ENCODE assay signal across 8 mouse cellular contexts in the genomic region with DNA sequence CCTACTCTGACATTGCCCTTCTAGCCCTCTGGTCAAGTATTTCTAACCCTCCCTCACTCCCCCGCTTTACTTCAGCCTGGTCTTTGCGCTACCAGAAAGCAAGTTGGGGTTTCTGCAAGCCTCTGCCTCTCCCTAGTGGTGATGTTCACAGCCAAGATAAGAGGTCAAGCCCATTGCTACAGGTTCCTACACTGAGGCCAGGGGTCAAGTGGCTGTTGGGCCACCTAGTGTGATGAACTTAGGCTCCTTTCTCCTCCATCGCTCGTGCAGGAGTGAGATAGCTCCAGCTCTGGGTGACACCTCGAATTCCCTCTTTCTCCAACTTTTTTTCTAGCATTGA. TPM values are rescaled to one million over a fixed set of nuclear protein-coding genes. Genes with fewer than 3 reads are reported as not detected.
DNase-seq lines count a peak whose midpoint lies in the region; ATAC-seq and TF ChIP-seq lines count a peak whose summit lies in the region.

No protein-coding gene starts in this region.

- ATAC-seq in embryonic facial prominence, embryonic 12.5 days (ENCODE audit: insufficient number of reproducible peaks, insufficient read depth, low FRiP score, low TSS enrichment): no peak
- no peak; the same call in 1 of the 2 replicates for ATAC-seq in hindbrain, postnatal 0 days
- ATAC-seq in midbrain, postnatal 0 days (ENCODE audit: low FRiP score): peak; percentile 28; the same call in 1 of the 2 replicates
- ATAC-seq in erythroid progenitor cell, adult 5-6 weeks (replicated peaks; ENCODE audit: low FRiP score, poor library complexity, severe bottlenecking): no peak

- TF ChIP-seq CTCF in hindbrain, postnatal 0 days (IDR thresholded peaks at IDR 0.05; ENCODE audit: low read depth): peak; percentile 66
- peak; percentile 69 for TF ChIP-seq CTCF in midbrain, postnatal 0 days (IDR thresholded peaks at IDR 0.05)

- WGBS in embryonic facial prominence, embryonic 12.5 days: 6% methylated on average over 5 of the region's 5 CpGs
- WGBS in hindbrain, postnatal 0 days: 3% methylated on average over 5 of the region's 5 CpGs
- WGBS in midbrain, postnatal 0 days: 4% methylated on average over 5 of the region's 5 CpGs

- H3K9ac ChIP-seq in embryonic facial prominence, embryonic 12.5 days: no peak overlapping the region
- peak overlapping the region; percentile 68; the same call in 1 of the 2 replicates for H3K9ac ChIP-seq in hindbrain, postnatal 0 days (replicated peaks; ENCODE audit: low read length)
- no peak overlapping the region for H3K9ac ChIP-seq in midbrain, postnatal 0 days (replicated peaks; ENCODE audit: low read length, poor library complexity, severe bottlenecking)

- peak overlapping the region; percentile 83 for H3K4me2 ChIP-seq in embryonic facial prominence, embryonic 12.5 days (replicated peaks)
- peak overlapping the region; percentile 86 for H3K4me2 ChIP-seq in hindbrain, postnatal 0 days (ENCODE audit: low read depth, low read length)
- H3K4me2 ChIP-seq in midbrain, postnatal 0 days (ENCODE audit: low read depth, low read length, poor library complexity, severe bottlenecking): peak overlapping the region; percentile 82

- no peaks in the 10 kb centered on the region for H3K36me3 ChIP-seq in embryonic facial prominence, embryonic 12.5 days
- H3K36me3 ChIP-seq in hindbrain, postnatal 0 days (ENCODE audit: insufficient read depth, low read length): no peaks in the 10 kb centered on the region
- no peaks in the 10 kb centered on the region for H3K36me3 ChIP-seq in midbrain, postnatal 0 days (ENCODE audit: insufficient read depth, low read length)

- peaks cover 80% of the 10 kb centered on the region for H3K27me3 ChIP-seq in embryonic facial prominence, embryonic 12.5 days
- H3K27me3 ChIP-seq in hindbrain, postnatal 0 days (ENCODE audit: insufficient read depth, low read length): peaks cover 16% of the 10 kb centered on the region
- H3K27me3 ChIP-seq in midbrain, postnatal 0 days (ENCODE audit: insufficient read depth, low read length): peaks cover 18% of the 10 kb centered on the region

- peak; percentile 19 for DNase-seq in kidney, postnatal 14 days
- DNase-seq in kidney, postnatal 4 days: no peak
- peak; percentile 63 for DNase-seq in hindbrain, postnatal 0 days (ENCODE audit: low spot score)
- DNase-seq in midbrain, postnatal 0 days (ENCODE audit: low spot score): peak; percentile 59
- DNase-seq in cerebellum, postnatal 36 days: no peak
- no peak for DNase-seq in left cerebral cortex, adult 9 months (ENCODE audit: low spot score in 2 of 2)

- H3K4me3 ChIP-seq in embryonic facial prominence, embryonic 12.5 days: peak overlapping the region; percentile 51
- peak overlapping the region; percentile 67 for H3K4me3 ChIP-seq in hindbrain, postnatal 0 days (ENCODE audit: low read length)
- H3K4me3 ChIP-seq in midbrain, postnatal 0 days (ENCODE audit: low read depth, low read length): peak overlapping the region; percentile 67

- no peak overlapping the region for H3K27ac ChIP-seq in embryonic facial prominence, embryonic 12.5 days
- H3K27ac ChIP-seq in hindbrain, postnatal 0 days: no peak overlapping the region
- H3K27ac ChIP-seq in midbrain, postnatal 0 days (ENCODE audit: low read depth, low read length): no peak overlapping the region

- H3K9me3 ChIP-seq in embryonic facial prominence, embryonic 12.5 days: no peaks in the 10 kb centered on the region
- no peaks in the 10 kb centered on the region for H3K9me3 ChIP-seq in hindbrain, postnatal 0 days (ENCODE audit: low read length)
- H3K9me3 ChIP-seq in midbrain, postnatal 0 days (ENCODE audit: low read length): no peaks in the 10 kb centered on the region

- peaks cover 9% of the 10 kb centered on the region; the same call in 1 of the 2 replicates for H3K4me1 ChIP-seq in embryonic facial prominence, embryonic 12.5 days
- H3K4me1 ChIP-seq in hindbrain, postnatal 0 days (ENCODE audit: insufficient read depth, low read length): no peaks in the 10 kb centered on the region
- peaks cover 10% of the 10 kb centered on the region; the same call in 1 of the 2 replicates for H3K4me1 ChIP-seq in midbrain, postnatal 0 days (ENCODE audit: insufficient read depth, low read length)

RNA-seq across cellular contexts. Expression of gene Shisa6, which starts 1.2 kb away (rescaled TPM):
- polyA plus RNA-seq in embryonic facial prominence, embryonic 12.5 days (2016; fragmentation: Nextera tagmentation; extraction: Ambion mirVana): 0.12 and 0.36 TPM in 2 replicates
- 12.6 and 17.8 TPM in 2 replicates for total RNA-seq in hindbrain, postnatal 0 days (2014; rRNA removed)
- 3.7 and 4.4 TPM in 2 replicates for polyA plus RNA-seq in hindbrain, postnatal 0 days (2015; fragmentation: Nextera tagmentation; extraction: Ambion mirVana)
- 8.0 and 8.6 TPM in 2 replicates for total RNA-seq in midbrain, postnatal 0 days (2014; rRNA removed)
- 2.1 and 2.5 TPM in 2 replicates for polyA plus RNA-seq in midbrain, postnatal 0 days (2015; fragmentation: Nextera tagmentation; extraction: Ambion mirVana)
- not detected in 2 replicates for total RNA-seq in erythroid progenitor cell, adult 5-6 weeks (2015; ENCODE audit: low replicate concordance)
- not detected in 2 replicates for total RNA-seq in erythroid progenitor cell, adult 5-6 weeks (2017; ENCODE audit: low replicate concordance)

Comparison
In these comparisons a context has a peak if more than half of its experiments do, and no peak if none do; other contexts are left out.
1. DNase-seq: peak in kidney, postnatal 14 days (single experiment), hindbrain, postnatal 0 days (single experiment) and midbrain, postnatal 0 days (single experiment); none in kidney, postnatal 4 days (0 of 2), cerebellum, postnatal 36 days (0 of 2) and left cerebral cortex, adult 9 months (0 of 2).
2. Peak in every context shown above with its lines, with median percentiles within 50 percentile points of each other: H3K4me2 ChIP-seq and H3K4me3 ChIP-seq.